Mouse (Mus musculus): ENCODE data around the gene Kdm4a. TPM values are rescaled to one million over a fixed set of nuclear protein-coding genes. Genes with fewer than 3 reads are reported as not detected.

Kdm4a gene
- polyA plus RNA-seq, 1 experiment from 2014 or later: 68.0 TPM

DNA sequence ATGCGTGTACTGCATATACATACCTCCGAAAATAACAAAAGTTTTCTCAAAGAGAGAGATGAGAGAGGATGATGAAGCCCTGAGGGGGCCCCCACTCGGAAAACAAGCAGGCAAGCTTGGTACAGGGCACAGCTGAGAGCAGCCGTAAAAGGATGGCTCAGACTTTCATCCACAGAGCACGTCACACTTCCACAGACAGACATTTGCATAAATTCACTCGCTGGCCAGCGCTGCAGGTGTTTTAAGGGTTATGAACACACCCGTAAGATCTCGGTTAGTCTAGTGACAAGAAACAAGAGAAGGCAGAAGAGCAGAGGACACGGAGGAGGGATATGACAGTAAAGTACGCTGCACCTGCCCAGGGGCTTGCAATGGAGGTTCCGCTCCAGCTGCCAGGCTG lies 7.4 kb downstream of the Kdm4a start:
- Histone ChIP-seq H3K4me2 (ENCODE audit: low read depth) (no peak overlapping the region), H3K27ac (ENCODE audit: low read depth, low read length) (no peak overlapping the region), H3K9ac (ENCODE audit: low read length) (no peak overlapping the region), H3K4me3 (ENCODE audit: low read depth, low read length) (no peak overlapping the region), H3K36me3 (ENCODE audit: control insufficient read depth, insufficient read depth, low read length) (peaks cover 47% of the 10 kb centered on the region), H3K9me3 (ENCODE audit: control insufficient read depth, low read length) (no peaks in the 10 kb centered on the region), H3K27me3 (ENCODE audit: control insufficient read depth, insufficient read depth, low read length) (no peaks in the 10 kb centered on the region), H3K4me1 (ENCODE audit: control insufficient read depth, insufficient read depth, low read length) (no peaks in the 10 kb centered on the region)
- ATAC-seq (ENCODE audit: insufficient read depth, low FRiP score, low TSS enrichment) (no peak), DNase-seq (ENCODE audit: low spot score) (no peak)
- WGBS: 93% methylated on average over 12 of the region's 12 CpGs

DNA sequence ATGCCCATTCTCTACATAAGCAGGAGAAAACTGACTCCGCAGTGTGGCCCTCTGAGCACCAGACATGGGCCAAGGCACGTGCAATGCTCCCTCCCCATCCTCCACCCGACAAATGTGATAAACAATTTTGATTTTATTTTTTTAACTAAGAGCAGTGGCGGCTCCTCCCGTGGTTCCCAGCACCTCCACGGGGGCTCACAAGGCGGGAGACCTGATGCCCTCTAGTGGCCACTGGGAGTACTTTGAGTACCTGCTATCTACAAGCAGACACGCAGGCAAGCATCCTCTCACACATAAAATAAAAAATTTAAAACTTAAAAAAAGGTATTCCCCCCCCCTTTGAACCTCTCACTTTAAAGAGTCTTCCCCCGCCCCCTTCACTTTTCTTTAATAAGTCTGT lies 8.8 kb downstream of the Kdm4a start:
- Histone ChIP-seq H3K9me3 (ENCODE audit: control insufficient read depth, low read length) (no peaks in the 10 kb centered on the region), H3K9ac (ENCODE audit: low read length) (no peak overlapping the region), H3K4me1 (ENCODE audit: control insufficient read depth, insufficient read depth, low read length) (no peaks in the 10 kb centered on the region), H3K36me3 (ENCODE audit: control insufficient read depth, insufficient read depth, low read length) (peaks cover 58% of the 10 kb centered on the region), H3K4me2 (ENCODE audit: low read depth) (no peak overlapping the region), H3K4me3 (ENCODE audit: low read depth, low read length) (no peak overlapping the region), H3K27me3 (ENCODE audit: control insufficient read depth, insufficient read depth, low read length) (no peaks in the 10 kb centered on the region), H3K27ac (ENCODE audit: low read depth, low read length) (no peak overlapping the region)
- no peak for DNase-seq (ENCODE audit: low spot score)
- WGBS: 80% methylated on average over 9 of the region's 9 CpGs
- ATAC-seq (ENCODE audit: insufficient read depth, low FRiP score, low TSS enrichment): no peak

DNA sequence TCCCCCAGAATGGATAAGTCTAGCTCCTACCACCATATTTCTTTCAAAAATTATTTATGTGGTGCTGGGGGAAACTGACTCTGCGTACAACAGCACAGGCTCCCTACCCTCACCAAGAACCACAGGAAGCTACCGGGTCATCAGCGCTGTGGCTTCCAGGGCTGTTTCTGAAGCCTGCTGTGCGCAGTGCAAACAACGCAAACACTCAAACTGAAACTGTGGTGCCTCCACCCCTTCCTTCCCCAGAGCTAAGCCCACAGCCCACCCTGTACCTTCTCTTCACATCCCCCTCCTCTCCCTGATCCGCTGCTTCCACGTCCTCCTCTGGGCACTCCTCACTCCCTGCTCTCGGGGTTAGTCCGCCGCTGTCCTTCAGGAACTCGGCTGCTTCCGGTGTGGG lies 17.7 kb downstream of the Kdm4a start:
- ATAC-seq (ENCODE audit: insufficient read depth, low FRiP score, low TSS enrichment) (no peak), DNase-seq (ENCODE audit: low spot score) (no peak)
- Histone ChIP-seq H3K9ac (ENCODE audit: low read length) (no peak overlapping the region), H3K36me3 (ENCODE audit: control insufficient read depth, insufficient read depth, low read length) (peaks cover 63% of the 10 kb centered on the region), H3K4me3 (ENCODE audit: low read depth, low read length) (no peak overlapping the region), H3K4me1 (ENCODE audit: control insufficient read depth, insufficient read depth, low read length) (no peaks in the 10 kb centered on the region), H3K27me3 (ENCODE audit: control insufficient read depth, insufficient read depth, low read length) (no peaks in the 10 kb centered on the region), H3K27ac (ENCODE audit: low read depth, low read length) (no peak overlapping the region), H3K4me2 (ENCODE audit: low read depth) (no peak overlapping the region), H3K9me3 (ENCODE audit: control insufficient read depth, low read length) (no peaks in the 10 kb centered on the region)
- 94% methylated on average over 12 of the region's 12 CpGs for WGBS

DNA sequence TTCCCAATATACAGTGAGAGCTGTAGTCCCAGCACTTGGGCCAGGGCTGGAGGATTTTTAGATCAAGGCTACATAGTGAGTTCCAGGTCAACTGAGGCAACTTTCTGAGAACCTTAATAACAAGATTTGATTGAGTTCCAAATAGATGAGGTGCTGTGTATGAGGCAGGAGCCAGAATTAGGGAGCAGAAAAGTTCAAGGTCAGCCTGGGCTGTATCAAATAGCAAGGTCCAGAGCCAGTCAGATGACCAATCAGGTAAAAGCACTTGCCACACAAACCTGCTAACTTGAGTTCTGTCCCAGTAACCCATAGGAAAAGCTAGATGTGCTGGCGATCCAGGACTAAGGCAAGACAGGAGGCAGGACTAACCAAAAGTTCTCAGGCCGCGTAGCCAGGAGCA lies 22.2 kb downstream of the Kdm4a start:
- H3K27me3 ChIP-seq (ENCODE audit: control insufficient read depth, insufficient read depth, low read length): no peaks in the 10 kb centered on the region
- ATAC-seq (ENCODE audit: insufficient read depth, low FRiP score, low TSS enrichment) (no peak), DNase-seq (ENCODE audit: low spot score) (no peak)
- H3K36me3 ChIP-seq (ENCODE audit: control insufficient read depth, insufficient read depth, low read length): peaks cover 44% of the 10 kb centered on the region
- H3K4me3 ChIP-seq (ENCODE audit: low read depth, low read length): no peak overlapping the region
- H3K4me2 ChIP-seq (ENCODE audit: low read depth): no peak overlapping the region
- no peaks in the 10 kb centered on the region for H3K4me1 ChIP-seq (ENCODE audit: control insufficient read depth, insufficient read depth, low read length)
- no peak overlapping the region for H3K9ac ChIP-seq (ENCODE audit: low read length)
- no peaks in the 10 kb centered on the region for H3K9me3 ChIP-seq (ENCODE audit: control insufficient read depth, low read length)
- H3K27ac ChIP-seq (ENCODE audit: low read depth, low read length): no peak overlapping the region
- WGBS: 96% methylated on average over 3 of the region's 3 CpGs

DNA sequence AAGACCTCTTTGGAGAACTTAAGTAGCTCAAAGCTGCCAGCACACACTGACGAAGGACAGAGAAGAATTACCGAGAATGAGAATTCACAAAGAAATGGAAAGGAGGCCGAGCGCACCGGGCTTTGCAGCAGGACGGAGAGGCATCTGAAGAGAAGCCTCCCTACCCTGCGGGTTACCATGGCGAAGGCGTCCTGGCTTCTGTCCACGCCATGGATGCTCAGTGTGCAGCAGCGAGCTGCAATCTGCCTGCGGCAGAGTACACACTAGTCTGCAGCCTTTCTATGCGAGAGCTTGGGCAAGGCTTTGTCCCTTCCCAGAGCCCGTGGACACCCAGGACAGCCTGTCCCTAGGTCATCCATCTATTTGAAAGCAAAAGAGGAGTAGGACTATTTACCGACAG lies 23.3 kb downstream of the Kdm4a start:
- H3K27ac ChIP-seq (ENCODE audit: low read depth, low read length): no peak overlapping the region
- H3K27me3 ChIP-seq (ENCODE audit: control insufficient read depth, insufficient read depth, low read length): no peaks in the 10 kb centered on the region
- DNase-seq (ENCODE audit: low spot score) (no peak), ATAC-seq (ENCODE audit: insufficient read depth, low FRiP score, low TSS enrichment) (no peak)
- no peak overlapping the region for H3K4me3 ChIP-seq (ENCODE audit: low read depth, low read length)
- 91% methylated on average over 15 of the region's 15 CpGs for WGBS
- H3K9me3 ChIP-seq (ENCODE audit: control insufficient read depth, low read length): no peaks in the 10 kb centered on the region
- H3K4me1 ChIP-seq (ENCODE audit: control insufficient read depth, insufficient read depth, low read length): no peaks in the 10 kb centered on the region
- H3K4me2 ChIP-seq (ENCODE audit: low read depth): no peak overlapping the region
- H3K9ac ChIP-seq (ENCODE audit: low read length): no peak overlapping the region
- peaks cover 47% of the 10 kb centered on the region for H3K36me3 ChIP-seq (ENCODE audit: control insufficient read depth, insufficient read depth, low read length)

DNA sequence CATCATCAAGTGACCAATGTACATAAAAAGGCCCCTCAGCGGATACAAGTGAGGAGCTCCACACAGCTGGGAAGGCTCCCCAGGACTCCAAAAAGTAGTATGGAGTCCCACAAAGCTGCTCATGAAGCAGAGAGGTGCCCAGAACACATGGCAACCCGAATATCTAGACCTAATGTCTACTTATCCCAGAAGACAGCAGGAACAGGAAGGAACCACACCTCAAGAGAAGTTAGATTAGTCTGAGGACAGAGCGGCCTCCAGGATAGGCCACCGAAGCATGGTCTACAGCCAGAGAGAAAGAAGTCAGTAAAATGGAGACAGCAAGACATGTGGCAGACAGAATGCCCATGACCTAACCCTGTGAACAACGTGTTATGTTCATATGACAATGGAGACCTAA lies 25.0 kb downstream of the Kdm4a start:
- no peak for ATAC-seq (ENCODE audit: insufficient read depth, low FRiP score, low TSS enrichment)
- no peaks in the 10 kb centered on the region for H3K4me1 ChIP-seq (ENCODE audit: control insufficient read depth, insufficient read depth, low read length)
- no peak overlapping the region for H3K4me2 ChIP-seq (ENCODE audit: low read depth)
- H3K36me3 ChIP-seq (ENCODE audit: control insufficient read depth, insufficient read depth, low read length): peaks cover 31% of the 10 kb centered on the region
- no peak overlapping the region for H3K4me3 ChIP-seq (ENCODE audit: low read depth, low read length)
- H3K27me3 ChIP-seq (ENCODE audit: control insufficient read depth, insufficient read depth, low read length): no peaks in the 10 kb centered on the region
- H3K27ac ChIP-seq (ENCODE audit: low read depth, low read length): no peak overlapping the region
- WGBS: 94% methylated on average over 5 of the region's 5 CpGs
- DNase-seq (ENCODE audit: low spot score): no peak
- no peaks in the 10 kb centered on the region for H3K9me3 ChIP-seq (ENCODE audit: control insufficient read depth, low read length)
- H3K9ac ChIP-seq (ENCODE audit: low read length): no peak overlapping the region

DNA sequence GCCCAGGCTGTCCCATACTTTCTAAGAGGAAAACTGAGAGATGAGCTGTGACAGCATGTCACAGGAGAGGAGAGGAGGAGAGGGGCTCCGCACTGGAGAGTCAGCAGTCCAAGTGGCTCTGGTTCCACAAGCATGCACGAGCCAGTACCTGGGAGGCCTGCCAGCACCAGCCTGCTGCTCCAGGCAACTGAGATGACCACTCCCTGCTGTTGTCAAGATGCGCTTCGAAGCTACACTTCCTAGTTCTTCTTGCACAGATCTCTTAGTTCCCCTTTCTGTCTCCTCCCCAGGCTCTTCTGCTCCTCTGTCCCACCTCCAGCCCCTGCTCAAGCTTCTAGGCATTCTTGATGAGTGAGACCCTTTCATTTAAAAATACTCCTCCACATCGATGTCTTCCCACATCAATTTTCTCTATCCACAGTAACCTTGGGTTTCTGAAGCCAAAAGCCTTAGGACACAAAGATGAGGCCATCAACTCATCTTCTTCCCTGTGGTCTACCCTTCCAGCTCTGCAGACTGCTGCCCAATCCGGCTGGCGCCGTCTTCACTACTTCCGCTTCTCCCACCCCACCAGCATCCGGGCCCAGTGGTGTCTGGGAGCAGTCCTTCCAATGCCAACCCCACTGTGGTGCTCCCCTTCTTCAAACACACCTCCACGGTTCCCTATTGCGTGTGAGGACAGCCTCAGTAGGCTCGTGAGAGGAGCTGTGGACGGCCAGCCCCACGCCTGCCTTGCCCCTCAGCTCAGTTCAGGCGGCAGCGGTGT lies 27.6 kb downstream of the Kdm4a start:
- H3K9me3 ChIP-seq (ENCODE audit: control insufficient read depth, low read length): no peaks in the 10 kb centered on the region
- DNase-seq (ENCODE audit: low spot score): no peak
- H3K4me3 ChIP-seq (ENCODE audit: low read depth, low read length): no peak overlapping the region
- 95% methylated on average over 17 of the region's 17 CpGs for WGBS
- no peak overlapping the region for H3K27ac ChIP-seq (ENCODE audit: low read depth, low read length)
- H3K4me1 ChIP-seq (ENCODE audit: control insufficient read depth, insufficient read depth, low read length): no peaks in the 10 kb centered on the region
- ATAC-seq (ENCODE audit: insufficient read depth, low FRiP score, low TSS enrichment): no peak
- no peak overlapping the region for H3K9ac ChIP-seq (ENCODE audit: low read length)
- no peaks in the 10 kb centered on the region for H3K27me3 ChIP-seq (ENCODE audit: control insufficient read depth, insufficient read depth, low read length)
- peaks cover 29% of the 10 kb centered on the region for H3K36me3 ChIP-seq (ENCODE audit: control insufficient read depth, insufficient read depth, low read length)
- H3K4me2 ChIP-seq (ENCODE audit: low read depth): no peak overlapping the region

DNA sequence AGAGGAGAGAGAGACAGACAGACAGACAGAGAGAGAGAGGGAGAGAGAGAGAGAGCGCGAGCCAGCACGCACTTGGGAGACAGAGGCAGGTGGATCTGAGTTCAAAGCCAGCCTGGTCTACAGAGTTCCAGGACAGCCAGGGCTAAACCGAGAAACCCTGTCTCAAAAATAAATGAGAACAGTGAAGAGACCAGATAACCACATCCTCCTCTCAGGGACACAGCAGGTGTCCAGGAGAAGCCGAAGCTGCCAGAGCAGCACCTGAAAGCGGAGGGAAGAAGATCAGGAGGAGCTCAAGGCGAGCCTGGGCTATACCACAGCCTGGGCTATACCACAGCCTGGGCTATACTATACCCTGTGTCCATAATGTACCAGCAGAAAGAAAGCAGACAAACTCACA lies 29.0 kb downstream of the Kdm4a start:
- no peak for DNase-seq (ENCODE audit: low spot score)
- no peak overlapping the region for H3K27ac ChIP-seq (ENCODE audit: low read depth, low read length)
- H3K4me1 ChIP-seq (ENCODE audit: control insufficient read depth, insufficient read depth, low read length): no peaks in the 10 kb centered on the region
- H3K9me3 ChIP-seq (ENCODE audit: control insufficient read depth, low read length): no peaks in the 10 kb centered on the region
- no peak overlapping the region for H3K4me2 ChIP-seq (ENCODE audit: low read depth)
- no peaks in the 10 kb centered on the region for H3K27me3 ChIP-seq (ENCODE audit: control insufficient read depth, insufficient read depth, low read length)
- WGBS: 95% methylated on average over 7 of the region's 7 CpGs
- H3K9ac ChIP-seq (ENCODE audit: low read length): no peak overlapping the region
- no peak overlapping the region for H3K4me3 ChIP-seq (ENCODE audit: low read depth, low read length)
- H3K36me3 ChIP-seq (ENCODE audit: control insufficient read depth, insufficient read depth, low read length): peaks cover 37% of the 10 kb centered on the region
- ATAC-seq (ENCODE audit: insufficient read depth, low FRiP score, low TSS enrichment): no peak

DNA sequence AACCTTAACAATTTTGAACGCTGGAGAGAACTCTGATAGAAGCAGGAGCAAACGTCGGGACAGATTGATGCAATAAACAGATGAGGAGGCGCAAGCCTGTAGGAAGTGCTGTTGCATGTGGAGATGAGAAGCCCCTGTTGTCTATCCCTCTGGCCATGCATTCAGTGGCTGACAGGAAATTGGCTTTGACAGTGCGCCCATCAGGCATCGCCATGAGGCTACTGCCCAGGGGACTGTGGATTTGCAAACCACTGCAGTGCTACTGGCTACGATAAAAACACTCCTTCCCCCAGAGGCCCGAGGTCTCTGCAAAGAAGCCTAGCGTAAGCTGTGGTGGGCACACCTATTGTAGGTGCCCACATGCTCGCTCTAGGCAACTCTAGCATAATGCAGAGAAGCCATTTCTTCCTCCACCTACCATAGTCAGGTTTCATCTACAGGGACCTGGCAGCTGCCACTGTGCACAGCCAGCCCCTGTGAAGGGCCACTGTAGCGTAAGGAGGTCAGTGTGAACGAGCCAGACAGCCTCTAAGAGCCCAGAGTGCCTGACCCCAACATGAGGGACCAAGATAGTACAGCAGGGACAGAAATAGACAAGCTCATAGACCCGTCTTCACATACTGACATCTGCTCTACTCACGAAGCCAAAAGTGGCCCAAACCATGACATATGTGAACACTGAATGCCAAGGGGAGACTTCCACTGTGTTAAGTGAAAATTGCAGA lies 29.7 kb downstream of the Kdm4a start:
- H3K36me3 ChIP-seq (ENCODE audit: control insufficient read depth, insufficient read depth, low read length): peaks cover 39% of the 10 kb centered on the region

More for the DNA sequence above, 29.7 kb downstream of the Kdm4a start:
- Histone ChIP-seq H3K4me3 (ENCODE audit: low read depth, low read length) (no peak overlapping the region), H3K4me2 (ENCODE audit: low read depth) (no peak overlapping the region), H3K9ac (ENCODE audit: low read length) (no peak overlapping the region), H3K27ac (ENCODE audit: low read depth, low read length) (no peak overlapping the region), H3K9me3 (ENCODE audit: control insufficient read depth, low read length) (no peaks in the 10 kb centered on the region), H3K4me1 (ENCODE audit: control insufficient read depth, insufficient read depth, low read length) (no peaks in the 10 kb centered on the region), H3K27me3 (ENCODE audit: control insufficient read depth, insufficient read depth, low read length) (no peaks in the 10 kb centered on the region)
- ATAC-seq (ENCODE audit: insufficient read depth, low FRiP score, low TSS enrichment): no peak
- no peak for DNase-seq (ENCODE audit: low spot score)
- 90% methylated on average over 14 of the region's 14 CpGs for WGBS

Data from neural tube, embryonic 11.5 days (tissue).